ENCODE assay signal across 8 mouse cellular contexts in the genomic region with DNA sequence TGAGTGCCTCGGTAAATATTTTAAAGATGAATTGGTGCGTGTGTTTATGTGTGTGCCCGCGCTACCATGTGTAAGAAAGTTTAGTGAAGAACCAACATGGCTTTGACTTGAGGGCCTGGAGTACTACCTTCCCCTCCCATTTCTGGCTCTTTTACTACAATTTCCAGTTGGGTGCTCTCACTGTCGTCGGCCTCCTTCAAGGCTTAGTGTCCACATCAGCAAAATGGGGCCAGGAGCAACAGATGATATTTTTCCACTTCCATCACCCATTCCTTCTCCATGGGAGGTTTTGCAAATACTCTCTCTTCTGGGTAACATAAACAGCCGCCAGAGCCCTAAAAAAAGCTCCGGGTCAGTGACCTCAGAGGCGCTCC. TPM values are rescaled to one million over a fixed set of nuclear protein-coding genes. Genes with fewer than 3 reads are reported as not detected.
A peak's percentile ranks its signal among the peaks of the same experiment; 100 is the strongest.
DNase-seq lines count a peak whose midpoint lies in the region; ATAC-seq and TF ChIP-seq lines count a peak whose summit lies in the region.

No protein-coding gene starts in this region.

- H3K4me2 ChIP-seq in heart, embryonic 12.5 days = peak overlapping the region; percentile 91
- H3K4me2 ChIP-seq in forebrain, postnatal 0 days (ENCODE audit: low read depth) = peak overlapping the region; percentile 79

- H3K27ac ChIP-seq in heart, embryonic 12.5 days (ENCODE audit: poor library complexity, severe bottlenecking) = peak overlapping the region; percentile 81
- H3K27ac ChIP-seq in ES-Bruce4 (ENCODE audit: insufficient read depth, low read length) = peak overlapping the region; percentile 91
- peak overlapping the region; percentile 93 for H3K27ac ChIP-seq in forebrain, postnatal 0 days (ENCODE audit: low read depth, low read length)

- no peak for TF ChIP-seq EP300 in ES-Bruce4 (IDR thresholded peaks at IDR 0.05; ENCODE audit: insufficient read depth, low read depth, low read length)

- no peak for TF ChIP-seq CTCF in ES-Bruce4 (IDR thresholded peaks at IDR 0.05; ENCODE audit: low read depth, low read length)
- no peak for TF ChIP-seq CTCF in forebrain, postnatal 0 days (IDR thresholded peaks at IDR 0.05; ENCODE audit: low read depth)

- peak; percentile 4; the same call in 1 of the 2 replicates for ATAC-seq in heart, embryonic 12.5 days (ENCODE audit: insufficient number of reproducible peaks, low FRiP score)
- ATAC-seq in forebrain, postnatal 0 days = no peak
- ATAC-seq in granulocyte monocyte progenitor cell, adult 5-6 weeks (replicated peaks; ENCODE audit: poor library complexity, severe bottlenecking) = no peak

- peaks cover 24% of the 10 kb centered on the region for H3K4me1 ChIP-seq in heart, embryonic 12.5 days (replicated peaks)
- H3K4me1 ChIP-seq in ES-Bruce4 (ENCODE audit: control insufficient read depth, insufficient read depth, low read length) = no peaks in the 10 kb centered on the region
- H3K4me1 ChIP-seq in forebrain, postnatal 0 days (ENCODE audit: insufficient read depth) = 0 out of 2 replicates have a peak, but pooled peaks cover 6% of the 10 kb centered on the region
- peaks cover 70% of the 10 kb centered on the region for H3K4me1 ChIP-seq in megakaryocyte, embryonic 14.5 days

- DNase-seq in heart, postnatal 25 days (ENCODE audit: low spot score) = no peak
- no peak for DNase-seq in forebrain, postnatal 0 days
- DNase-seq in urinary bladder, postnatal 10 days (ENCODE audit: low spot score) = no peak
- no peak for DNase-seq in lung, postnatal 10 days

- no peaks in the 10 kb centered on the region for H3K27me3 ChIP-seq in heart, embryonic 12.5 days (replicated peaks)
- H3K27me3 ChIP-seq in ES-Bruce4 (ENCODE audit: control insufficient read depth, insufficient read depth, low read length, poor library complexity, severe bottlenecking) = no peaks in the 10 kb centered on the region
- H3K27me3 ChIP-seq in forebrain, postnatal 0 days (ENCODE audit: insufficient read depth, low read length) = no peaks in the 10 kb centered on the region
- H3K27me3 ChIP-seq in megakaryocyte, embryonic 14.5 days (replicated peaks) = no peaks in the 10 kb centered on the region

- 15% methylated on average over 9 of the region's 9 CpGs for WGBS in heart, embryonic 12.5 days
- 16% methylated on average over 9 of the region's 9 CpGs for WGBS in forebrain, postnatal 0 days

- H3K9ac ChIP-seq in heart, embryonic 12.5 days = peak overlapping the region; percentile 87
- peak overlapping the region; percentile 94 for H3K9ac ChIP-seq in ES-Bruce4 (ENCODE audit: low read depth, poor library complexity, severe bottlenecking)
- H3K9ac ChIP-seq in forebrain, postnatal 0 days = peak overlapping the region; percentile 78

- H3K4me3 ChIP-seq in heart, embryonic 12.5 days = peak overlapping the region; percentile 72
- peak overlapping the region; percentile 83 for H3K4me3 ChIP-seq in ES-Bruce4 (ENCODE audit: low read depth, low read length)
- H3K4me3 ChIP-seq in forebrain, postnatal 0 days (ENCODE audit: low read depth, low read length) = peak overlapping the region; percentile 58
- peak overlapping the region; percentile 98 for H3K4me3 ChIP-seq in megakaryocyte, embryonic 14.5 days (replicated peaks)

- H3K9me3 ChIP-seq in heart, embryonic 12.5 days (replicated peaks) = no peaks in the 10 kb centered on the region
- H3K9me3 ChIP-seq in ES-Bruce4 (replicated peaks; ENCODE audit: control insufficient read depth, insufficient read depth, low read length, poor library complexity, severe bottlenecking) = no peaks in the 10 kb centered on the region
- no peaks in the 10 kb centered on the region for H3K9me3 ChIP-seq in forebrain, postnatal 0 days (ENCODE audit: low read length)
- H3K9me3 ChIP-seq in megakaryocyte, embryonic 14.5 days = no peaks in the 10 kb centered on the region

- no peaks in the 10 kb centered on the region for H3K36me3 ChIP-seq in heart, embryonic 12.5 days
- no peaks in the 10 kb centered on the region for H3K36me3 ChIP-seq in ES-Bruce4 (ENCODE audit: control insufficient read depth, insufficient read depth, low read length, poor library complexity, severe bottlenecking)
- no peaks in the 10 kb centered on the region for H3K36me3 ChIP-seq in forebrain, postnatal 0 days (ENCODE audit: insufficient read depth)
- H3K36me3 ChIP-seq in megakaryocyte, embryonic 14.5 days (replicated peaks; ENCODE audit: low read length) = peaks cover 19% of the 10 kb centered on the region

- intact Hi-C loops in heart, postnatal 25 days (cut with DNase I) = loop anchor here (5.0 kb wide), 2 partner anchors 78 to 317 kb away; no protein-coding TSS in a partner anchor

- no peak for TF ChIP-seq POLR2A in ES-Bruce4 (IDR thresholded peaks at IDR 0.05; ENCODE audit: insufficient read depth, low read length)

RNA-seq across cellular contexts. Expression of a gene that starts 0.6 kb away (rescaled TPM):
- 28.7 and 30.2 TPM in 2 replicates for polyA plus RNA-seq in heart, embryonic 12.5 days (2016; fragmentation: Nextera tagmentation; extraction: Ambion mirVana)
- 10 to 100 TPM; 30.8 to 34.6 TPM for total RNA-seq in heart, postnatal 25 days (2021)
- 82.8 and 89.9 TPM in 2 replicates for polyA plus RNA-seq in ES-Bruce4 (2011; ENCODE audit: insufficient read depth, insufficient read length, low read depth, missing spikeins)
- 29.3 and 31.9 TPM in 2 replicates for total RNA-seq in forebrain, postnatal 0 days (2014; rRNA removed)
- polyA plus RNA-seq in forebrain, postnatal 0 days (2015; fragmentation: Nextera tagmentation; extraction: Ambion mirVana) = 11.9 and 12.4 TPM in 2 replicates
- polyA plus RNA-seq in megakaryocyte, embryonic 14.5 days (2012; ENCODE audit: insufficient read depth, low replicate concordance) = 6.2 and 11.1 TPM in 2 replicates
- 2.2 and 4.3 TPM in 2 replicates for total RNA-seq in granulocyte monocyte progenitor cell, adult 5-6 weeks (2014; fragmentation: Nextera tagmentation)
- total RNA-seq in granulocyte monocyte progenitor cell, adult 5-6 weeks (2017) = 1.9 and 2.0 TPM in 2 replicates
